ENCODE assay signal across 23 mouse cellular contexts in the genomic region with DNA sequence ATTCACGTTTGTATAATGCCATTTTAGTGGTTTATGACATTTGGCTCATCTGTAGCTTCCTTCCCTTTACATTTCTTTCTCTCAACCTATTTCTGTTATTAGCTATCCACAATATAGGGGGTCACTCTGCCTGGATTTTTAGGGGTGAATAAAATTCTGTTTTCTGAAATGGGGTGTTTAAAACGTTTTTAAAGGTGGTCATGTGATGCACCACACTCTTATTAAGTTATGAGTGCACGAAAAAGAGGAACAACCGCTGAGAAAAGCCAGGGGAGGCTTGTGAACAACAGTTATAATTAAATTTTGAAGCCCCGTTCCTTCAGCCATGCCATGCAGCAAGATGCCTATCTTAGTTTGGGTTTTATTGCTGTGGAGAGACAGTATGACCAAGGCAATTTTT.
"Had no signal": no experiment of that assay in that cellular context is flagged by ENCODE, and none has a peak within 500 bp of the region (broad histone marks: within the 10 kb centered on the region; RNA-seq: fewer than 3 reads in every experiment).

No protein-coding gene starts in this region.

- H3K4me3 ChIP-seq: lung, embryonic 15.5 days; midbrain, embryonic 10.5 days; midbrain, embryonic 12.5 days; myocyte; neural tube, embryonic 13.5 days; neural tube, embryonic 15.5 days; stomach, embryonic 15.5 days had no signal

- ATAC-seq: liver, postnatal 0 days; lung, postnatal 0 days; midbrain, embryonic 16.5 days had no signal

- H3K27ac ChIP-seq: lung, embryonic 15.5 days; midbrain, embryonic 10.5 days; midbrain, embryonic 12.5 days; neural tube, embryonic 13.5 days; neural tube, embryonic 15.5 days; stomach, embryonic 15.5 days; stomach, postnatal 0 days had no signal

- DNase-seq: liver, postnatal 0 days; lung, adult 2 months; lung, postnatal 14 days; lung, postnatal 36 days; midbrain, embryonic 14.5 days; retina, postnatal 1 day; right cerebral cortex, adult 18-20 months; right cerebral cortex, postnatal 25 days; right cerebral cortex, postnatal 4 days; spleen, adult 18-20 months; thymus, adult 18-20 months; thymus, postnatal 14 days; thymus, postnatal 36 days had no signal

- H3K36me3 ChIP-seq: lung, embryonic 15.5 days; midbrain, embryonic 10.5 days; midbrain, embryonic 12.5 days; neural tube, embryonic 13.5 days; neural tube, embryonic 15.5 days; stomach, embryonic 15.5 days had no signal

- H3K4me1 ChIP-seq: midbrain, embryonic 10.5 days; midbrain, embryonic 12.5 days; stomach, embryonic 15.5 days had no signal

- H3K27me3 ChIP-seq: lung, embryonic 15.5 days; midbrain, embryonic 12.5 days; neural tube, embryonic 13.5 days; neural tube, embryonic 15.5 days; stomach, embryonic 15.5 days had no signal

- H3K9me3 ChIP-seq: lung, embryonic 15.5 days; midbrain, embryonic 10.5 days; midbrain, embryonic 12.5 days; neural tube, embryonic 13.5 days; neural tube, embryonic 15.5 days; stomach, embryonic 15.5 days had no signal

- H3K9ac ChIP-seq: liver, postnatal 0 days; lung, embryonic 15.5 days; midbrain, embryonic 12.5 days; neural tube, embryonic 13.5 days; neural tube, embryonic 15.5 days; stomach, embryonic 15.5 days had no signal
